Mouse (Mus musculus) stomach, embryonic 16.5 days (tissue): ENCODE data around the gene Ak5. TPM values are rescaled to one million over a fixed set of nuclear protein-coding genes. Genes with fewer than 3 reads are reported as not detected.
"Not testable (repeated sequence)": the region's sequence is repeated elsewhere in the genome, so short reads cannot be mapped to it uniquely, and the experiment has no call there.

Experiments used
- ATAC-seq: fragments of 200-750 bp; cut with Nextera tagmentation; 2 replicates; pipeline ENCODE4 v1.8.0; 2017; ENCODE audit warnings: moderate number of reproducible peaks, moderate TSS enrichment; ENCODE audit not compliant: insufficient read depth, low FRiP score
- H3K27ac ChIP-seq: fragments of 300-500 bp; sonication (generic); 2 replicates; pipeline ENCODE4 v1.5.1; 2014; ENCODE audit warnings: low read length
- H3K27me3 ChIP-seq: fragments of 300-500 bp; sonication (generic); 2 replicates; pipeline ENCODE4 v1.6.1; 2014; ENCODE audit warnings: low read length, control low read depth, mixed read lengths; ENCODE audit not compliant: control insufficient read depth, insufficient read depth
- H3K36me3 ChIP-seq: fragments of 300-500 bp; sonication (generic); 2 replicates; pipeline ENCODE4 v1.6.1; 2014; ENCODE audit warnings: low read length; ENCODE audit not compliant: control insufficient read depth, insufficient read depth
- H3K4me1 ChIP-seq: fragments of 300-500 bp; sonication (generic); 2 replicates; pipeline ENCODE4 v1.6.1; 2014; ENCODE audit warnings: low read length, control low read depth, mixed read lengths; ENCODE audit not compliant: control insufficient read depth, insufficient read depth
- H3K4me2 ChIP-seq: fragments of 300-500 bp; sonication (generic); 2 replicates; pipeline ENCODE4 v1.6.1; 2014; ENCODE audit warnings: low read depth, low read length, mixed read lengths
- H3K4me3 ChIP-seq: fragments of 300-500 bp; sonication (generic); replicated peaks from 2 replicates; pipeline ENCODE4 v1.5.1; 2014; ENCODE audit warnings: mild to moderate bottlenecking, low read length
- H3K9ac ChIP-seq: fragments of 300-500 bp; sonication (generic); 2 replicates; pipeline ENCODE4 v1.6.1; 2014; ENCODE audit warnings: low read length
- H3K9me3 ChIP-seq: fragments of 300-500 bp; sonication (generic); replicated peaks from 2 replicates; pipeline ENCODE4 v1.6.1; 2016; ENCODE audit warnings: low read length, control low read depth; ENCODE audit not compliant: control insufficient read depth
- WGBS: fragments of 180-500 bp; shearing (Covaris S2); extraction: QIAGEN DNeasy Blood & Tissue Kit; methylation state at CpG from one replicate; pipeline ENCODE4 v1.1.7; 2014; 5-methylcytosine and 5-hydroxymethylcytosine counted together
- polyA plus RNA-seq: library from polyadenylated mRNA; unstranded; fragments of >200 nt; fragmentation: Nextera tagmentation; extraction: Ambion mirVana; gene quantifications from 2 replicates; pipeline ENCODE4 v1.2.1, GENCODE M21; 2015

Ak5 gene
- polyA plus RNA-seq, result 2.2 and 2.8 TPM in 2 replicates

GRCm38 (mm10) chr3:152668239-152668638 lies at the start of gene Ak5:
Gene Ak5, minus strand, starts transcription at chr3:152668360.
- peaks cover 9% of the 10 kb centered on the region for H3K4me1 ChIP-seq
- H3K9ac ChIP-seq, result peak within 1 kb of the TSS; percentile 69
- under 1% methylated on average over 5 of the region's 5 CpGs for WGBS
- ATAC-seq, result peak; percentile 31; the same call in 1 of the 2 replicates
- H3K4me2 ChIP-seq, result peak within 1 kb of the TSS; percentile 95
- peak within 1 kb of the TSS; percentile 53 for H3K4me3 ChIP-seq
- no peaks in the 10 kb centered on the region for H3K9me3 ChIP-seq
- H3K27me3 ChIP-seq, result peaks cover 17% of the 10 kb centered on the region
- H3K36me3 ChIP-seq, result no peaks in the 10 kb centered on the region
- no peak within 1 kb of the TSS for H3K27ac ChIP-seq

GRCm38 (mm10) chr3:152713991-152714902 lies 46.1 kb upstream of the Ak5 start, which contains the start of gene Pigk:
Gene Pigk, plus strand, starts transcription at chr3:152714100.
- Histone ChIP-seq H3K4me3 (peak within 1 kb of the TSS; percentile 96), H3K27me3 (no peaks in the 10 kb centered on the region), H3K9me3 (no peaks in the 10 kb centered on the region), H3K36me3 (no peaks in the 10 kb centered on the region), H3K4me2 (peak within 1 kb of the TSS; percentile 61), H3K27ac (no peak within 1 kb of the TSS; the same call in 1 of the 2 replicates), H3K9ac (peak within 1 kb of the TSS; percentile 90), H3K4me1 (0 out of 2 replicates have a peak, but pooled peaks cover 4% of the 10 kb centered on the region)
- ATAC-seq, result peak; percentile 90
- WGBS, result under 1% methylated on average over 48 of the region's 48 CpGs

- H3K9me3 ChIP-seq, result no peaks in the 10 kb centered on the region
- no peaks in the 10 kb centered on the region for H3K27me3 ChIP-seq
- H3K4me3 ChIP-seq, result no peak overlapping the region
- H3K4me2 ChIP-seq, result no peak overlapping the region
- no peaks in the 10 kb centered on the region for H3K36me3 ChIP-seq
- H3K4me1 ChIP-seq, result 0 out of 2 replicates have a peak, but pooled peaks cover 4% of the 10 kb centered on the region
- H3K9ac ChIP-seq, result no peak overlapping the region
- ATAC-seq, result no peak
- no peak overlapping the region for H3K27ac ChIP-seq
- whole genome bisulfite sequencing, result 69% methylated on average over 4 of the region's 4 CpGs
Measured at GRCm38 (mm10) chr3:152712957-152713356, 44.8 kb upstream of the Ak5 start.

DNA sequence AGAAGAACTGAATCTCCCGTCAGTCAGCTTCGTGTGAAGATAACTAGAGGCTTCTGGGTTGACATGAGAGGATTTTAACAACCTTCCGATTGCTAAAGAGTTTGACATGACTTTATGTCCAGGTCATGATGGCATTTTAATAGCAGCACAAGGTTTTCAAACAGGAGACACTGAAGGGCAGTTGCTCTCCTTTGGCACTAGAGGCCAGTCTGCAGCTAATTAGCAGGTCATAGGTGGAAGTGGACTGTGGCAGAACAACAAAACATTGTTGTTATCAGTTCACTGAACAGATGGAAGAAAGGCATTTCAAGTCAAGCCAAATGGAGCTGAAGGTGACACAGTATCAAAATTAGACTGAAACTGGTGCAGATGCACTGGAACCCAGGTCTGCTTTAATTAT lies 41.8 kb upstream of the Ak5 start:
- 83% methylated on average over 3 of the region's 3 CpGs for WGBS
- H3K4me3 ChIP-seq, result no peak overlapping the region
- H3K9ac ChIP-seq, result no peak overlapping the region
- no peaks in the 10 kb centered on the region for H3K9me3 ChIP-seq
- no peak overlapping the region for H3K27ac ChIP-seq
- no peaks in the 10 kb centered on the region for H3K4me1 ChIP-seq
- H3K27me3 ChIP-seq, result no peaks in the 10 kb centered on the region
- H3K36me3 ChIP-seq, result no peaks in the 10 kb centered on the region
- H3K4me2 ChIP-seq, result no peak overlapping the region
- no peak for ATAC-seq

- no peak overlapping the region for H3K9ac ChIP-seq
- H3K36me3 ChIP-seq, result no peaks in the 10 kb centered on the region
- H3K4me2 ChIP-seq, result no peak overlapping the region
- H3K27ac ChIP-seq, result no peak overlapping the region
- no peaks in the 10 kb centered on the region for H3K4me1 ChIP-seq
- no peaks in the 10 kb centered on the region for H3K9me3 ChIP-seq
- no peak overlapping the region for H3K4me3 ChIP-seq
- WGBS, result 78% methylated on average over 5 of the region's 5 CpGs
- H3K27me3 ChIP-seq, result no peaks in the 10 kb centered on the region
- ATAC-seq, result no peak
Measured at GRCm38 (mm10) chr3:152707321-152707823, 39.2 kb upstream of the Ak5 start.

DNA sequence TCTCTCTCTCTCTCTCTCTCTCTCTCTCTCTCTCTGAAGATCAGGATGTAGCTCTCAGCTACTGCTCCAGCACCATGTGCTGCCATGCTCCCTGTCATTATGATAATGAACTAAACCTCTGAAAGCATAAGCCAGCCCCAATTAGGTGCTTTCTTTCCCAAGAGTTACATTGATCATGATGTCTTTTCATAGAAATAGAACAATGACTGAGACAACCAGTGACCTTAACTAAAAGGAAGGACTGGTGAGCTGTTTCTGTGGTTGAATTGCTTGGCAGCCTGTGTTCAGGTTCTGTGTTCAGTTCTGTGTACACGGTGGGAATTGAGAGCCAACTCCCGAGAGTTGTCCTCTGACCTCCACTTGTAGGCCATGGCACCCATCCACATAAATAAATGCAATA lies 38.7 kb upstream of the Ak5 start:
- no peak overlapping the region for H3K9ac ChIP-seq
- H3K4me3 ChIP-seq, result no peak overlapping the region
- no peaks in the 10 kb centered on the region for H3K9me3 ChIP-seq
- H3K27ac ChIP-seq, result no peak overlapping the region
- no peaks in the 10 kb centered on the region for H3K36me3 ChIP-seq
- no peak overlapping the region for H3K4me2 ChIP-seq
- no peaks in the 10 kb centered on the region for H3K27me3 ChIP-seq
- no peak for ATAC-seq
- no peaks in the 10 kb centered on the region for H3K4me1 ChIP-seq
- WGBS, result 84% methylated on average over 2 of the region's 2 CpGs

DNA sequence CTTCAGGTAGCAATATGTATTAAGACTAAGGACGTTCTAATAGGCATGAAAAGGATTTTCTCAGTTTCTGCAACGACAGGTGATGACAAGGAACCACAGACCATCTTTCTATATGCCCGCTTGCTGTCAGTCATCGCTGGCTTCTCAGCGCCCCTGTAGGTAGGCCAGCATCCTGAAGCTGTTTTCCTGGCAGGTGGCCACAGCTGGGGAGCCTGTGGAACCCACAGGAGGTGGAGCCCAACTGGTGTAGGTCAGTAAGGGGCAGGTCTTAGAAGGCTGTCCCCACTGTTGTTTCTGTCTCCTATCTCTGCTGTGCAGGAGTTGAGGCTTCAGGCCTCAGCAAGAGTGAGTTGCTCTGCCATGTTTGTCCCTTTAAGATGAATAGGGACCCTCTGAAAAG lies 37.7 kb upstream of the Ak5 start:
- Histone ChIP-seq H3K27me3 (no peaks in the 10 kb centered on the region), H3K9ac (no peak overlapping the region), H3K9me3 (no peaks in the 10 kb centered on the region), H3K4me3 (no peak overlapping the region), H3K4me1 (no peaks in the 10 kb centered on the region), H3K4me2 (no peak overlapping the region), H3K27ac (no peak overlapping the region), H3K36me3 (no peaks in the 10 kb centered on the region)
- WGBS, result 76% methylated on average over 5 of the region's 5 CpGs
- ATAC-seq, result no peak

GRCm38 (mm10) chr3:152702274-152702843 lies 34.2 kb upstream of the Ak5 start:
- H3K4me2 ChIP-seq, result no peak overlapping the region

DNA sequence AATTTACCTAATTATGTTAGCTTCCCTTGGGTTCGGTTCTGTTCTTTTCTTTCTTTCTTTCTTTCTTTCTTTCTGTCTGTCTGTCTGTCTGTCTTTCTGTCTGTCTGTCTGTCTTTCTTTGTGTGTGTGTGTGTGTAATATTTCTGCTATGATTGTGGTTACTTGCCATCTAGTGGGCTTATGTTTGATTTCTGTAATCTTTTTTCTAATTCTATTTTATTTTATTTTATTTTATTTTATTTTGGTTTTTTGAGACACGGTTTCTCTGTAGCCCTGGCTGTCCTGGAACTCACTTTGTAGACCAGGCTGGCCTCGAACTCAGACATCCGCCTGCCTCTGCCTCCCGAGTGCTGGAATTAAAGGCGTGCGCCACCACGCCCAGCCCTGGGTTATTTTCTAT lies 33.4 kb upstream of the Ak5 start:
- ATAC-seq, H3K9me3 ChIP-seq, H3K4me2 ChIP-seq, H3K36me3 ChIP-seq, H3K27me3 ChIP-seq, H3K9ac ChIP-seq, H3K27ac ChIP-seq, H3K4me3 ChIP-seq, H3K4me1 ChIP-seq: not testable (repeated sequence)
- 92% methylated on average over 8 of the region's 8 CpGs for WGBS

More at GRCm38 (mm10) chr3:152702274-152702843, 34.2 kb upstream of the Ak5 start:
- no peak for ATAC-seq
- H3K9ac ChIP-seq, result no peak overlapping the region
- H3K9me3 ChIP-seq, result no peaks in the 10 kb centered on the region
- no peaks in the 10 kb centered on the region for H3K36me3 ChIP-seq
- no peak overlapping the region; the same call in 1 of the 2 replicates for H3K4me3 ChIP-seq
- H3K27me3 ChIP-seq, result no peaks in the 10 kb centered on the region
- H3K27ac ChIP-seq, result no peak overlapping the region
- WGBS, result 55% methylated on average over 8 of the region's 8 CpGs
- H3K4me1 ChIP-seq, result no peaks in the 10 kb centered on the region
